Mouse (Mus musculus) fibroblast of lung, adult 2 months (primary cell): ENCODE data around the gene Gucd1.
"Not testable (repeated sequence)": the region's sequence is repeated elsewhere in the genome, so short reads cannot be mapped to it uniquely, and the experiment has no call there.

Experiments
- DNase-seq: peaks from one replicate; pipeline ENCODE4 v3.0.0-alpha.2; 2011; ENCODE audit warnings: low read depth

Gucd1 gene

GRCm38 (mm10) chr10:75473411-75473810 is 44.4 kb downstream of the Gucd1 start:
- no peak for DNase-seq

- peak; percentile 79 for DNase-seq
Observed at GRCm38 (mm10) chr10:75465781-75466550, 51.8 kb downstream of the Gucd1 start.

GRCm38 (mm10) chr10:75462728-75463127 is 55.0 kb downstream of the Gucd1 start:
- no peak for DNase-seq

- DNase-seq = no peak
Observed at GRCm38 (mm10) chr10:75458329-75458728, 59.4 kb downstream of the Gucd1 start.

GRCm38 (mm10) chr10:75457852-75458251 is 59.9 kb downstream of the Gucd1 start:
- DNase-seq = peak; percentile 86

- not testable (repeated sequence) for DNase-seq
Observed at GRCm38 (mm10) chr10:75456061-75456831, 61.5 kb downstream of the Gucd1 start.

GRCm38 (mm10) chr10:75451036-75451786 is 66.6 kb downstream of the Gucd1 start:
- no peak for DNase-seq

GRCm38 (mm10) chr10:75450331-75450730 is 67.4 kb downstream of the Gucd1 start:
- DNase-seq = no peak

- DNase-seq = no peak
Observed at GRCm38 (mm10) chr10:75448806-75449420, 68.9 kb downstream of the Gucd1 start.

- DNase-seq = no peak
Observed at GRCm38 (mm10) chr10:75447489-75447888, 70.3 kb downstream of the Gucd1 start.

GRCm38 (mm10) chr10:75446501-75447083 is 71.2 kb downstream of the Gucd1 start:
- no peak for DNase-seq

- no peak for DNase-seq
Observed at GRCm38 (mm10) chr10:75445030-75445429, 72.7 kb downstream of the Gucd1 start.

- DNase-seq = no peak
Observed at GRCm38 (mm10) chr10:75444111-75444826, 73.5 kb downstream of the Gucd1 start.

GRCm38 (mm10) chr10:75443017-75443416 is 74.8 kb downstream of the Gucd1 start:
- DNase-seq = no peak

- DNase-seq = no peak
Observed at GRCm38 (mm10) chr10:75441800-75442199, 76.0 kb downstream of the Gucd1 start.

- DNase-seq = no peak
Observed at GRCm38 (mm10) chr10:75440756-75441155, 77.0 kb downstream of the Gucd1 start.

GRCm38 (mm10) chr10:75439211-75439811 is 78.5 kb downstream of the Gucd1 start:
- no peak for DNase-seq

- DNase-seq = no peak
Observed at GRCm38 (mm10) chr10:75438132-75438810, 79.5 kb downstream of the Gucd1 start.

GRCm38 (mm10) chr10:75437284-75437683 is 80.5 kb downstream of the Gucd1 start:
- no peak for DNase-seq

- no peak for DNase-seq
Observed at GRCm38 (mm10) chr10:75436604-75437217, 81.1 kb downstream of the Gucd1 start.
